Mouse (Mus musculus) hindbrain, embryonic 11.5 days (tissue): ENCODE measurements at regions not wholly inside any gene's neighbourhood (a gene's known extent, or its start where the extent isn't known, plus 50 kb on each side); places are given as distances from the start of the nearest gene placed in this dataset.

Experiments
- ATAC-seq: fragments of 200-750 bp; cut with Nextera tagmentation; 2 replicates; pipeline ENCODE4 v1.8.0; 2017; ENCODE audit warnings: mild to moderate bottlenecking, moderate TSS enrichment, moderate library complexity; ENCODE audit not compliant: low FRiP score
- DNase-seq: peaks from one replicate; pipeline ENCODE4 v3.0.0-alpha.2; 2015; ENCODE audit warnings: low spot score
- H3K27ac ChIP-seq: fragments of 300-500 bp; sonication (generic); 2 replicates; pipeline ENCODE4 v1.5.1; 2014; ENCODE audit warnings: mild to moderate bottlenecking, low read depth, low read length
- H3K27me3 ChIP-seq: fragments of 300-500 bp; sonication (generic); 2 replicates; pipeline ENCODE4 v1.6.1; 2014; ENCODE audit warnings: mild to moderate bottlenecking, low read length, moderate library complexity, mixed read lengths; ENCODE audit not compliant: control insufficient read depth, insufficient read depth
- H3K36me3 ChIP-seq: fragments of 300-500 bp; sonication (generic); 2 replicates; pipeline ENCODE4 v1.6.1; 2014; ENCODE audit warnings: mild to moderate bottlenecking, low read length, moderate library complexity, mixed read lengths; ENCODE audit not compliant: control insufficient read depth, insufficient read depth
- H3K4me1 ChIP-seq: fragments of 300-500 bp; sonication (generic); replicated peaks from 2 replicates; pipeline ENCODE4 v1.6.1; 2014; ENCODE audit warnings: low read length, mixed read lengths; ENCODE audit not compliant: control insufficient read depth, insufficient read depth
- H3K4me2 ChIP-seq: fragments of 300-500 bp; sonication (generic); replicated peaks from 2 replicates; pipeline ENCODE4 v1.6.1; 2014; ENCODE audit warnings: mild to moderate bottlenecking, low read depth, low read length
- H3K4me3 ChIP-seq: fragments of 300-500 bp; sonication (generic); 2 replicates; pipeline ENCODE4 v1.5.1; 2014; ENCODE audit warnings: low read depth, low read length
- H3K9ac ChIP-seq: fragments of 300-500 bp; sonication (generic); 2 replicates; pipeline ENCODE4 v1.6.1; 2014; ENCODE audit warnings: low read depth, low read length
- H3K9me3 ChIP-seq: fragments of 300-500 bp; sonication (generic); 2 replicates; pipeline ENCODE4 v1.6.1; 2016; ENCODE audit warnings: low read length; ENCODE audit not compliant: control insufficient read depth
- WGBS: fragments of 180-500 bp; shearing (Covaris S2); extraction: QIAGEN DNeasy Blood & Tissue Kit; methylation state at CpG from one replicate; pipeline ENCODE4 v1.1.7; 2014; 5-methylcytosine and 5-hydroxymethylcytosine counted together

DNA sequence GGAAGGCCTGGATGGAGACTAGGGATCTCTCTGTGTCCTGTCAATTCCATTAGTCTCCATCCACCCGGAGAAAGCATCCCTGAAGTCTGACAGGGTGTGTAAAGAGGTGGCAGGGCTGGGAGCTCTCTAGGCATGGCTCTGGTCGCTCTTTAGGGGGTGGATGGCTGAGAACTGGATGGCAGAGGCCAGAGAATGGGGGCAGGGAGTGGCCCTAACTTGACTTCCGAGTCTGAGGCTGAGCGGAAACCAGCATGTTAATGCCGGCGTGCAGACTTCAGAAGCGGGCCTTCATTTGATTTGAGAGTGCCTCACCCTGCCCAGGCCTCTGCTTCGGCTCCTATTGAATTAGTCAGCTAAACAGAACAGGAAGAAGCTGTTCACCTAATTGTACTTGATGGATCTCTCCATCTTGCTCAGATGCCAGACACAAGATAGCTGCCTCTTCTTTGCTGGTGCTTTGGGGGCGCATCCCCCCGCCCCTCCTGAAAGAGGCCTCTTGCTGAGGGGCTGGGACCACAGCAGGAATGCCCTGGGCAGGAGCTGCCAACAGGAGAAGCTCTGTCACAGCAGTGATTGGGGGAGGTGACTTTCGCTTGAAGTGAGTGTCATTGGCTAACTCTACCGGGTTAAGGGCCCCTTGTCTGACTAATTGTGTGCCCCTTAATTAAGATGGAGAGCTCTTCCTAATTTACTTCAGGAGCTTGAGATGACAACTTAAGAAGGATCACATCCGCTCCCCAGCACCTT lies 104.2 kb downstream of the Bms1 start:
- H3K4me2 ChIP-seq = no peak overlapping the region
- DNase-seq (no peak), ATAC-seq (no peak)
- no peak overlapping the region for H3K4me3 ChIP-seq
- H3K27me3 ChIP-seq = no peaks in the 10 kb centered on the region
- H3K4me1 ChIP-seq = no peaks in the 10 kb centered on the region
- no peak overlapping the region for H3K9ac ChIP-seq
- H3K27ac ChIP-seq = no peak overlapping the region
- no peaks in the 10 kb centered on the region for H3K36me3 ChIP-seq
- H3K9me3 ChIP-seq = no peaks in the 10 kb centered on the region
- 39% methylated on average over 13 of the region's 13 CpGs for WGBS

DNA sequence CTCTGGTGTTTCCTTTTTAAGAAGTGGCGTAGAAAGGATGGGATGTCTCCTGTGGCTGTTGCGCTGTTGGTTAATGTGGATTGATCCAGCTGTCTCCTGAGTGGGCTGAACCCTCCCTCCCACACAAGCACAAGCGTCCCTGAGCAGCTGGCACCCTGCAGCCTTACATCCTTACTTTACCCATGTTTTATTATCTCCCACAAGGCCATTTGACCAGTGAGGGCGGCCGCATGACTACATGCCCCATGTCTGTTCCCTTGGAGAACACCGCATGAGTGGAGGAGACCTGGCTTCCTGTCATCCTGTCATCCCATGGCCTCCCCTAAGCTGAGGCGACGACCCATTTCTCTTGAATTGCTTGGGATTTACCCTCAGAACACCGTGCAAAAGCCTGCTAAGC lies 108.2 kb downstream of the Bms1 start:
- Histone ChIP-seq H3K9ac (no peak overlapping the region), H3K27ac (no peak overlapping the region), H3K27me3 (no peaks in the 10 kb centered on the region), H3K4me2 (no peak overlapping the region), H3K36me3 (no peaks in the 10 kb centered on the region), H3K9me3 (no peaks in the 10 kb centered on the region), H3K4me3 (no peak overlapping the region), H3K4me1 (no peaks in the 10 kb centered on the region)
- WGBS = 77% methylated on average over 9 of the region's 9 CpGs
- ATAC-seq (no peak), DNase-seq (no peak)

GRCm38 (mm10) chr6:118309923-118310322 lies 109.4 kb downstream of the Bms1 start:
- Histone ChIP-seq H3K4me1 (no peaks in the 10 kb centered on the region), H3K9ac (no peak overlapping the region), H3K4me2 (no peak overlapping the region), H3K27ac (no peak overlapping the region), H3K27me3 (no peaks in the 10 kb centered on the region), H3K4me3 (no peak overlapping the region), H3K36me3 (no peaks in the 10 kb centered on the region), H3K9me3 (no peaks in the 10 kb centered on the region)
- ATAC-seq (no peak), DNase-seq (no peak)
- WGBS = 78% methylated on average over 2 of the region's 2 CpGs

- 73% methylated on average over 3 of the region's 3 CpGs for WGBS
These were observed 110.7 kb downstream of the Bms1 start for GRCm38 (mm10) chr6:118308586-118308985.

DNA sequence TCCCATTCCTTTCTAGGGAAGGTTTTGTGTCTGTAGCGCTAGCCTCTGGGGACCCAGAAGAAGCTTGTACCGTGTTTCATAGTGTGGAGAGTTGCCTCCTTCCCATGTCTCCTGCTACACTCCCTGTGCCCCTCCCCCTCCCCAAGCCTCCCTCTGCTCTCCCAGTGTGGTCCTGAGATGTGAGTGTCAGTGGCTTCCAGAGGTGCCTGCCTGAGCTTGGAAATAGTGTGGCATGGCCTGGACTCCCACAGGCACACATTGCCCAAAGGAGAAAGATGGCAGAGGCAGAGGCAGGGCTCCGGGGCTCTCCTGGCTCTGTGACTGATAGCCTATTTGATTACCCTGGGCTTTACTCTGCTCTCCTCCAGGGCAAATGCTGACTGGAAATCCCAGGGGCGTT lies 110.0 kb upstream of the Ret start:
- no peak for ATAC-seq
- no peak for DNase-seq

More at GRCm38 (mm10) chr6:118308586-118308985, 110.7 kb downstream of the Bms1 start:
- ATAC-seq (no peak), DNase-seq (no peak)
- Histone ChIP-seq H3K27me3 (no peaks in the 10 kb centered on the region), H3K4me1 (no peaks in the 10 kb centered on the region), H3K9me3 (no peaks in the 10 kb centered on the region), H3K36me3 (no peaks in the 10 kb centered on the region), H3K4me2 (no peak overlapping the region), H3K27ac (no peak overlapping the region), H3K4me3 (no peak overlapping the region), H3K9ac (no peak overlapping the region)

DNA sequence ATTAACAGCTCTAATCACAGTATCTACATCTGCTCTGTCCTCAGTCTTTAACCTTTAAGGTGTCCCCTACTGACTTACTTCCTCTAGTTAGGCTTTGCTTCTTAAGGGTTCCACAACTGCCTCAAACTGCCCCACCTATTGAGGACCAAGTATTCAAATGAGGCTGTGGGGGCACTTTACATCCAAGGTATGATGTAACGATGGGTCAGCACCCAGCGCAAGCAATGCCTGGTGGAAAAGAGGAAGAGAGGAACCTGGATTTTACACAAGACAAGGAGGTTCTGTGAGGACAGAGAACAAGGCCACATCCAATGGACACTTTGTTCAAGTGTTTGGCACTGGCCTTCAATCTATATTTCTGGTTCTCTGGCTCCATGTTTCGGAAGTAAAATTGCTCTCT lies 107.7 kb upstream of the Ret start:
- DNase-seq (no peak), ATAC-seq (no peak)
- Histone ChIP-seq H3K4me1 (no peaks in the 10 kb centered on the region), H3K4me2 (no peak overlapping the region), H3K9me3 (no peaks in the 10 kb centered on the region), H3K9ac (no peak overlapping the region), H3K36me3 (no peaks in the 10 kb centered on the region), H3K27me3 (no peaks in the 10 kb centered on the region), H3K4me3 (no peak overlapping the region), H3K27ac (no peak overlapping the region)
- WGBS = 96% methylated on average over 3 of the region's 3 CpGs

More for the DNA sequence above, 110.0 kb upstream of the Ret start:
- no peak overlapping the region for H3K4me3 ChIP-seq
- no peaks in the 10 kb centered on the region for H3K4me1 ChIP-seq
- no peaks in the 10 kb centered on the region for H3K9me3 ChIP-seq
- no peaks in the 10 kb centered on the region for H3K36me3 ChIP-seq
- no peak overlapping the region for H3K4me2 ChIP-seq
- H3K9ac ChIP-seq = no peak overlapping the region
- no peaks in the 10 kb centered on the region for H3K27me3 ChIP-seq
- 40% methylated on average over 4 of the region's 4 CpGs for WGBS
- no peak overlapping the region for H3K27ac ChIP-seq

GRCm38 (mm10) chr6:118302783-118303350 lies 105.3 kb upstream of the Ret start:
- ATAC-seq (no peak), DNase-seq (no peak)
- no peaks in the 10 kb centered on the region for H3K36me3 ChIP-seq
- H3K4me2 ChIP-seq = no peak overlapping the region
- no peaks in the 10 kb centered on the region for H3K9me3 ChIP-seq
- H3K4me1 ChIP-seq = no peaks in the 10 kb centered on the region
- no peak overlapping the region for H3K27ac ChIP-seq
- H3K4me3 ChIP-seq = no peak overlapping the region
- no peaks in the 10 kb centered on the region for H3K27me3 ChIP-seq
- WGBS = 58% methylated on average over 7 of the region's 7 CpGs
- no peak overlapping the region for H3K9ac ChIP-seq

DNA sequence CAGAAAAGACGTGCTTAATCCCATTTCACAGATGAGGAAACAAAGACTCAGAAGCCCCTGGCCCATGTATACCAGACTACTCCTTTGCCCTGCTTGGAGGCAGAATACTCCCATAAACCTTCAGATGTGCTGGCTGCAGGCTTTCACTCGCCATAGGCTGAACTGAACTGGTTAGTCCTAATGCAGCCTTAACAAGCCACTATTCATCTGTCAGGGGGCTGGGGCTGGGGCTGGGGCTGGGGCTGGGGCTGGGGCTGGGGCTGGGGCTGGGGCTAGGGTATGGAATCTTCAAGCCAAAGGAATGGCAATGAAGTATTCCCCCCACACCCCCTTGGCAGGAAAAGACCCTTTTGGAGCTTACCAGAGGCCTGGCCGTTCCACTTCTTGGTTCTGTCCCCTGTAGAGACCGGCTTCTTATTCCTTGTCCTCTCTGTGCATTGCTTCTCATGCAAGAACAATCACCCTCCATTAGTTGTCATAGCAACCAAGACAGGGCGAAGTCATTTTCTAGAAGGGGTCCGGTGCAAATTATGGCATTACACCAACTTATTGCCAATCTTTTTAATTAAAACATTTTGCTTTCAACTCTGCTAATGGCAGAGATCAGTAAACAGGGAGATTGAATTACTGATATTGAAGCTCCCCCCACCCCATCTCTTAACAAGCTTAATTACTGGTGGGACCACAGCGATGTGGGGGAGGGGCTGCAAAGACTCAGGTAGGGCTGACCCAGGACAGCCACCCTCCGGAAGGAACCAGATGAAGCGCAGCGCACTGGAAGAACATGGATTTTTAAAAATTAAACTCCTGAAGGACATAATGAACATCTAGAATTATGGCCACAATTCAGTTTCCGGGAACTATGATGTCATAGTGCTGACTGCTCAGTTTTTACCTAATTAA lies 104.6 kb upstream of the Ret start:
- H3K36me3 ChIP-seq = no peaks in the 10 kb centered on the region

More for the DNA sequence above, 104.6 kb upstream of the Ret start:
- Histone ChIP-seq H3K4me3 (no peak overlapping the region), H3K27me3 (no peaks in the 10 kb centered on the region), H3K9ac (no peak overlapping the region), H3K4me1 (no peaks in the 10 kb centered on the region), H3K4me2 (no peak overlapping the region), H3K27ac (no peak overlapping the region), H3K9me3 (no peaks in the 10 kb centered on the region)
- 50% methylated on average over 11 of the region's 11 CpGs for WGBS
- ATAC-seq = peak; percentile 59
- peak; percentile 19 for DNase-seq
